Mouse (Mus musculus) brain, embryonic 14.5 days (tissue): Measurements from ENCODE around the gene Kat6b. TPM values are rescaled to one million over a fixed set of nuclear protein-coding genes. Genes with fewer than 3 reads are reported as not detected.
A peak's percentile ranks its signal among the peaks of the same experiment; 100 is the strongest.

Experiments
- DNase-seq: peaks from one replicate; pipeline ENCODE4 v3.0.0-alpha.2; 2011; ENCODE audit warnings: low read depth
- CTCF ChIP-seq: fragments of 200-500 bp; IDR thresholded peaks from 2 replicates; pipeline ENCODE4 v1.5.1; 2012; ENCODE audit warnings: inconsistent platforms, mild to moderate bottlenecking, moderate library complexity, borderline replicate concordance; ENCODE audit not compliant: insufficient read depth, insufficient read length; ENCODE audit errors: extremely low read depth
- POLR2A ChIP-seq: fragments of 200-500 bp; IDR thresholded peaks from 2 replicates; pipeline ENCODE4 v1.6.1; 2012; ENCODE audit warnings: mild to moderate bottlenecking, inconsistent platforms, borderline replicate concordance; ENCODE audit not compliant: poor library complexity, insufficient read depth, insufficient read length, severe bottlenecking; ENCODE audit errors: extremely low read depth
- polyA plus RNA-seq: library from polyadenylated mRNA; depleted of rRNA; stranded (reverse); fragments of >200 nt; gene quantifications from 2 replicates; pipeline ENCODE4 v1.2.3, GENCODE M21; 2012

The Kat6b gene
- polyA plus RNA-seq, 1 experiment = 42.7 TPM

DNA sequence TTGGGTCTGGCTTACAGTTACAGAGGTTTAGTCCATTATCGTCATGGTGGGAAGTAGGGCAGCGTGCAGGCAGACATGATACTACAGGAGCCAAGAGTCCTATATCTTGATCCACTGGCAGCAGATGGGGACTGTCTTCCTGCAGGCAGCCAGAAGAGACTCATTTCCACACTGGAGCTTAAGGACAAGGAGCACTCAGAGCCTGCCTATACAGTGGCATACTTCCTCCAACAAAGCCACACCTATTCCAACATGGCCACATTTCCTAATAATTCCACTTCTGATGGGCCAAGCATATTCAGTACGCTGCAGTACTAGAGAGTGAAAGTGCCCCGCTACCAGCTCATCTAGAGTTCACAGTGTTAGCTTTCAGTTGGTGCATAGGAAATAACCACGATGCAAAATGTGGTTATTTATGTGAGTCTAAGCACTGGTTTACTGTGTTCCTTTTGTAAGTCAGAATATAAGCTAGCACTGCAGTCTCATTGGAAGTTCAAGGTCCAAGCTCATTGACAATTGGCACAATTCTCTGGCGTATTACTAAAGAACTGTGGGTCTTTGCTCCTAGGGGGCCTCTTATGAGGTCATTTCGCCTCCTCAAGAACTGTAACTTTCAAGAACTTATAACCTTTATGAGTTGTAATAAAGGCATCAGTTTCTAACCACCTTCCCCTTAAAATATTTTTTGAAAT is 86.2 kb downstream of the Kat6b start:
- DNase-seq = no peak
- TF ChIP-seq CTCF (no peak), POLR2A (no peak)

DNA sequence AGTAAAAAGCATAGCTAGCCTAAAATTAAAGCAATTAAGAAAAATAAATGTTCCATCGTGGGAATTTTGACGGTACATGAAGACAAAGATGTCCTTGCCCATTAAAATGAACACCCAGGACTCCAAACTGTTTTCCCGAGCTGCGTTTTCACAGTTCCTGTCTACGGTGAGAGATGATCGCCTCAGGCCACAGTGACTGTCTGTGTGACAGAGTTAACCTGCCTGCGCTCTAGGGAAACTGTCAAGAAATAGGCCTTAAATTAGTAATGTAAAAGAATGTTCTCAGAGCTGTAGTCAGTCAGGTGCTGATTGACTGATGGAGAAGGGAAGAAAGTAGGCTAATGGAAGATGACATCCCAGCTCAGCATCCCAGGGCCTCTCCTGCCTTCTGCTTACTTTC is 87.6 kb downstream of the Kat6b start:
- peak; percentile 58 for DNase-seq

DNA sequence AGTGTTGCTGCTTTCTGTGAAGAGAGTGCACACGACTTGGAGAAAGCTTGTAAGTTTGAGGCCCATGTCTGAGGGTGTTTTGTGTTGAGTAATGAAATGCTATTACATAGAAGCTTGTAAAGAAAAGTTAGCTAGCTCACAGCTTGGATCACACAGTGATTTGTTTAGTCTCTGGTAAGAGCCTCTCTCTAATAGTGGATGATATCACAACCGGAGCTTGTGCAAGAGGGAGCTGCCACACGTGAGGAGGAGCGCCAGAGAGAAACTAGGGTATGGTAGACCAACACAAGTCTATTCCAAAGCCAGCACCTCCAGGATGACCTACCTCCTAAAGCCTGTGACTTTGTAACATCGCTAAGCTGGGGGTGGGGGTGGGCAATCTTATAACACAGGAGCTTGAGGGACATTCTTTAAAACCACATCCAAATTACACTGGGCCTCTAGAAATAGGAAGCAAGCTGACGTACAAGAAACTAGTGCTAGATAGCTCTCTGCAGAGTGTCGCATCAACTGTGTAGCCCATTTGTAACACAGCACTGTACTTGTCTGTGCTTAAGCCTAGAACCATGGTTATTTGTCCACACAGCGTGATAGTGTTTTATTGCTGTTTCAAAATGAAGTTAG is 93.6 kb downstream of the Kat6b start:
- TF ChIP-seq POLR2A (no peak), CTCF (no peak)
- DNase-seq = no peak

More for the DNA sequence above, 87.6 kb downstream of the Kat6b start:
- TF ChIP-seq CTCF (no peak), POLR2A (no peak)

DNA sequence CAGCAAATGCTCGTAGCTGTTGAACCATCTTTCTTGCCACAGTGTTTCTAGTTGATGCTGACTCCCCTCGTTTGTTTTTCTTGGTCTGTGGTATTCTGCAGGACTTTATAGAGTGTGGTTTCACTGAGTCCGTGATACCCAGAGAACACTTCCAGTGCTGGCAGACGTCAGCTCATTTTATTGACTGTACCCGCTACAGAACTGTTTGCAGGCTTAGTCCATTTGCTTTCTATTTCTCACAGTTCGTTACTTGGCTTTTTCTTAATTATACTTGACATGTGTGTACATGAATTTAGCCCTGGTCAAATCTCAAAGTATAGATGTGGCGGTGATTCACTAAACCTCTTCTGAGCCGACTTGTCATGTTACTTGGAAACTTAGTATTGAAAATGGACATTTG is 95.6 kb downstream of the Kat6b start:
- TF ChIP-seq POLR2A (no peak), CTCF (no peak)
- DNase-seq = no peak

DNA sequence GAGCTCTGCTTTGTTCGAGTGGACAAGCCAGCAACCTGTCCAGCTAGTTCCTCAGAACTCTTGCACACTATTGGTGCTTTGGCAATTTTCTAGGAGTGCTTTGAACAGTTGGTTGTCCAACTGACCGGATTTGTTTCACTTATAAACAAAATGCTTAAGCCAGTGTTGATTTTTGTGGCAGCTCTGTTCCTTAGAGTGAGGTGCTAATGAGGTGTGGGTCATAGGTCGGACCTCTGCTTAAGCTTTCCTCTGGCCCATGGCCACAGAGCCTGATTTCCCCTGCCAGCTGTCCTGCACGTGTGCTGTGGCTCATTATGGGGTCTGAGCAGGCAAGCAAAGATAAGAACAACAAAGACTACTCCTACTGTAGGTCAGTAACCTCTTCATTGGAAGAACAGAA is 100.0 kb downstream of the Kat6b start:
- no peak for TF ChIP-seq CTCF
- TF ChIP-seq POLR2A = no peak
- peak; percentile 69 for DNase-seq

DNA sequence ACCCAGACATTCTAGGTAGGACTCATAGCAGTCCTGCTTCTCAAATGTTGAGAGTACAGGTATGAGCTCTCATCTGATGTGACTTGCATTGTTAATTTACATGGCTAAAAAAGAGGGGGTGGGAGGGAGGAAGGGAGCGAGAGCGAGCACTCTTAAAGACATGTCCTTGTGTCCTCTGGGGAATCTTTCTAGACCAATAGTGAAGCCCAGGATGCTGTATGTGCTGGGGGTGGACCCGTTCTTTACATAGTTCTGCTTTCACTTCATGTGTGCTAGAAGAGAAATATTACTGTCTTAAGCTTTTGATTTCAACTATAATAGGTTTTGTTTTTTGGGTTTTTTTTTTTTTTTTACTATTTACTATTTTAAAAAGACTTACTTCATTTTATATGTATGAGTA is 101.1 kb downstream of the Kat6b start:
- no peak for DNase-seq
- no peak for TF ChIP-seq CTCF

DNA sequence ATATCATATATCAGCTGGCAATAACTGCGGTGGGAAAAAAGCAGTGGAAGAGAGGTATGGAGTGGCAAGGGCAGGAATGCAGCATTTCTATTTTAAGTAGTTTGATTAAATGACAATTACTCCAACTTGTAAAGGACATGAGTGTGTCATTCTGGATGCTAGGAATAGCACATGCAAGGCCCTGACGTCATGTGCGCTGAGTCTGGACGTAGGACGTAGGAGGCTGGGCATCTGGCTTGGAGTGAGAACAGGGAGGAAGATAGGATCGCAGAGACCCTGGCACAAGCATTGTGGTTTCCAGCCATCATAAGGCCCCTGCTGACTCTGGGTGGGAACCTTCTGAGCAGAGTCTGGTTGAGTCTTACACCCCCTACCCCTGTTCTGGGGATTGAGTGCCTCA is 101.8 kb downstream of the Kat6b start:
- DNase-seq = no peak
- TF ChIP-seq CTCF (no peak), POLR2A (no peak)

DNA sequence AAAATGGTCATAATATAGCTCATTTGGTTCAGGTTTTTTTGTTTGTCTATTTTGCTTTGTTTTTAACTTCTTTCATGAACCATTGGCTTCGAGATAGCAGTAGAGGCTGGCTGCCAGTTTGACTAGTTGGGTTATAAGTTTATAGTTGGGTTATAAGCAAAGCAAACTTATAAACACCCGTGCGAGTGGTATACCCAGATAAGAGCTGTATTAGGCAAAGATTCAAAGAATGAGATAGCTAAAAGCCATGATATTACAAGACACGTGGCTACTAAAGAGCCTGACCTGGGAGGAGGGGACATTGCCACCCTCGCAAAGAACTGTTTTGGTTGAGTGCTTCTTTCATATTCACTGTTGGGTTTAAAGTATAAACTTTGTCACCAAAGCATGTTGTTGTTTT is 102.6 kb downstream of the Kat6b start:
- TF ChIP-seq CTCF = no peak
- no peak for TF ChIP-seq POLR2A
- DNase-seq = no peak

DNA sequence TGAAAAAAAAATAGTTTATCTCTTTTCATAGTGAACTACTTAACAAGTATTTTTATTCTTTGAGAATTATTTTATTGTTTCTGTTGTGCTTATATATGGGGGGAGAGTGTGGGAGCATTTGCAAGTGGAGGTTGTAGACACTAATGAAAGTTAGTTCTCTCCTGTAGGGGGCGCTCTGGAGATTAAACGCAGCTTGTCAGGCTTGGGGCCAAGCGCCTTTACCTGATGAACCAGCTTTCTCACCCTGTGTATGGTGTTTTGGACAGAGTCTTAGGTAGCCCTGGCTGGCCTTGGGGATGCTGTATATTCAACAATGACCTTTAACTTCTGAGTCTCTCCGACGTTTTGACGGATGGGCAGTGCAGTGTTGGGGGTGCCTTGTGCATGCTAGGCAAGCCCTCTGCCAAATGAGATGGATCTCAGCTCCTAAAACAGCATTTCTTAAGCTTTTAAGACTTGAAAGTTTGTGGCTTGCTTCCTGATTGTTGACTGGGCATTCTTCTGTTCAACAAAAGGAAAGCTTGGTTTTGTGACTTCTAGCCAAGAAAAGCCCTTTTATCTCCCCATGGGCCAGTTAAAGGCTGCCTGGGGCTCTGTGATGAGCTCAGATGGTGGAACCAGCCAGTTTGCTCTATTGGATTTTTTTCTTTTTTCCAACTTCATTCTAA is 103.4 kb downstream of the Kat6b start:
- peak; percentile 60 for DNase-seq

DNA sequence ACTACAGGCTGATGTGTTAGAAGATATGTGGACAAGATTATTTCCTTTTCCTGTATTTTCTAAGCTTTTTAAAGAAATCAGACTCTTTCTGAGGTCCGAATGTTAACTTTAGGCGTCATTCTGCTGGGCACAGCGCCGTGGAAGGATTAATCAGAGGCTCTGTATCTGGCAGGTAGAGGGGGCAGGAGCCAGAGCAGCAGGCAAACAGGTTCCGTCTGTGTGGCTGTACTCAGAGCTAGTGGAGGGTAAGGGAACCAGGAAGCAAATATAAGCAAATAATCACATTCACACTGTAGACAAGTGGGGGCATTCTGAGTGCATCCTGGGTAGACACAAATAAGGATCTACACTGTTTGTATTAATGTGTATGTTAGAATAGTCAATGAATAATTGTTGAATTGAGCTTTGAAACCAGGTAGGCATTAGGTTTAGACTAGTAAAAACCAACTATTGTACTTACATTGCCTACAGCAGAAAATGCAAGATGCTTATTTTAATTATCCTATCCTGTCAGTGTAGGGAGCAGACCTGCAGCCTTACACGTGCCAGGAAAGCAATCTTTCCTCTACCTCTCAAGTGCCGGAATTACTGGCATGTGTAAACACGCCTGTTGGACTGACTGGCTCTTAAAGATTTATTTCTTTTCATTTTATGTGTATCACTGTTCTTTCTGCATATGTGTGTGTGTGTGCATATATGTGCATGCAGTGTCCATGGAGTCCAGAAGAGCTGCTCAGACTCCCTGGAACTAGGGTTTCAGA is 104.4 kb downstream of the Kat6b start:
- no peak for DNase-seq
- no peak for TF ChIP-seq POLR2A
- no peak for TF ChIP-seq CTCF

More for the DNA sequence above, 103.4 kb downstream of the Kat6b start:
- TF ChIP-seq CTCF (peak; percentile 54; the same call in 1 of the 2 replicates), POLR2A (no peak)

DNA sequence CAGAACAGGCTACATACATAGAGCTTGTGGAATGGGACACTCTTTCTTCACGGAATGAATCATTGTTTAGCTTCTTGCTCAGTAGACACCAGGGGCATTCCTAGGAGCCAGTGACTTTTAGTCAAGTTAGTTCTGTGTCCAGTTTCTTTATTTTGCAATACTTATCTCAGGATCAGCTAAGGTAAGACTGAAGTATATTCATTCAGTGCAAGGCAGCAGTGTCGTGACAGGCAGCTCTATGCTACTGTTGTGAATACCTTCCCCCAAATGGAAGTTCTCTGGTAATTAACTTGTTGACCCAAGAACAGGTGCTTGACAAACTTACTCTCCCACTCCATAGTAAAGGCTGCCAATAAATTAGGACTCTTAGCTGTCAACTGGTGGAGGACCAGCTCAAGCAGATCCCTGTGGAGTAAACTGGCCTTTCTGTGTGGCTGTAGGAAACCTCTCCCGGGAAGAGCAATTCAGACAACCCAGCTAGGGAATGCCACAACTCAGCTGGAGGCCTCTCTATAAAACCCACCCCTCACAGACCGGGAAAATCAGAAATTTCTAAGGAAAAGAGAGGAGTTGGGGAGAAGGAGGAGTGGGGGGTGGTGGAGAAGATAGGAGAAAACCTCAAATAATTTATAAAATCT is 105.4 kb downstream of the Kat6b start:
- TF ChIP-seq POLR2A (no peak), CTCF (no peak)
- no peak for DNase-seq
